In the genomic region with DNA sequence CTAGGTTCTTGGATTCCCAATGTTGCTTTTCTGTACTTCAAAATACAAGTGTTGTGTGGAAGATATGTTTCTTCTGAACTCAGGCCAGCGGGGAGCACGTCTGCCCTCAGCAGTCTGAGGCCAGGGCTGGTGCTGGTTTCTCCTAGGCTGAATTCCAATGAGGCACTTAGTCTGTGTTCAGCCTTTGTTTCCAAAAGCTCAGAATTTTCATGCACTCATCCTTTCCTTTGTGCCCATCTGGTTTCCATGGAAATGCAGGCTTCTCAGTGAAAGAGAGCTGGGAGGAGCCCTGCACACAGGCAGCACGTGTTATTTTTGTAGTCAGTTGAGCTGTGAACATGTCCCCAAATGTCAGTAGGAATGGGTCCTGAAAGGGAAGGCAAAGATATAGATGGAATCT, we compare ENCODE assay signal across 8 mouse cellular contexts.
DNase-seq lines count a peak whose midpoint lies in the region.
"Had no signal": no experiment of that assay in that cellular context is flagged by ENCODE, and none has a peak within 500 bp of the region (broad histone marks: within the 10 kb centered on the region; RNA-seq: fewer than 3 reads in every experiment).

No protein-coding gene starts in this region.

- DNase-seq in embryo, embryonic 11 days, result peak; percentile 76
- DNase-seq in frontal cortex, postnatal 10 days (ENCODE audit: low spot score in 2 of 2), result peak; percentile 14 to 25
- DNase-seq in left cerebral cortex, postnatal 36 days (ENCODE audit: low spot score in 2 of 2), result peak; percentile 11 to 15
- peak; percentile 33 for DNase-seq in retina, postnatal 1 day
- no peak for DNase-seq in urinary bladder, adult 2 months (ENCODE audit: low spot score)
- no peak for DNase-seq in heart, adult 18-20 months
- no peak for DNase-seq in lung, postnatal 10 days
- DNase-seq: heart, postnatal 14 days had no signal

- intact Hi-C loops in left cerebral cortex, postnatal 36 days (cut with DNase I), result no loop called here

Comparison
In these comparisons a context has a peak if more than half of its experiments do, and no peak if none do; other contexts are left out.
1. DNase-seq: peak in embryo, embryonic 11 days (single experiment), frontal cortex, postnatal 10 days (2 of 2), left cerebral cortex, postnatal 36 days (2 of 2) and retina, postnatal 1 day (single experiment); none in urinary bladder, adult 2 months (single experiment), heart, adult 18-20 months (0 of 2) and lung, postnatal 10 days (single experiment).